Mouse (Mus musculus) megakaryocyte, embryonic 14.5 days (primary cell): ENCODE measurements around the gene Ilkap. TPM values are rescaled to one million over a fixed set of nuclear protein-coding genes. Genes with fewer than 3 reads are reported as not detected.

ENCODE experiments used
- H3K27me3 ChIP-seq: replicated peaks from 2 replicates; pipeline ENCODE3; 2012; ENCODE audit warnings: inconsistent platforms
- H3K36me3 ChIP-seq: replicated peaks from 2 replicates; pipeline ENCODE3; 2012; ENCODE audit warnings: low read length, inconsistent platforms, mixed read lengths
- H3K4me1 ChIP-seq: 2 replicates; pipeline ENCODE4 v1.6.1; 2012; ENCODE audit warnings: inconsistent platforms
- H3K4me3 ChIP-seq: replicated peaks from 2 replicates; pipeline ENCODE3; 2012; ENCODE audit warnings: moderate library complexity, mild to moderate bottlenecking, inconsistent platforms
- H3K9me3 ChIP-seq: 2 replicates; pipeline ENCODE4 v1.6.1; 2012; ENCODE audit warnings: inconsistent platforms
- FLI1 ChIP-seq: IDR thresholded peaks from 2 replicates; pipeline ENCODE4 v1.6.1; 2012; ENCODE audit warnings: low read length, inconsistent platforms, mixed read lengths
- GATA1 ChIP-seq: IDR thresholded peaks from 3 replicates; pipeline ENCODE4 v1.6.1; 2012; ENCODE audit warnings: mixed read lengths, low read length, inconsistent platforms, borderline replicate concordance
- polyA plus RNA-seq: library from polyadenylated mRNA; stranded (reverse); fragments of >175 nt; gene quantifications from 2 replicates; pipeline ENCODE4 v1.2.3, GENCODE M21; 2012; ENCODE audit warnings: low replicate concordance; ENCODE audit not compliant: insufficient read depth

The Ilkap gene
- polyA plus RNA-seq, 1 experiment: 52.5 TPM

- H3K27me3 ChIP-seq: peaks cover 84% of the 10 kb centered on the region
- TF ChIP-seq GATA1 (no peak), FLI1 (no peak)
- H3K36me3 ChIP-seq: no peaks in the 10 kb centered on the region
- no peaks in the 10 kb centered on the region for H3K9me3 ChIP-seq
- H3K4me1 ChIP-seq: peaks cover 55% of the 10 kb centered on the region
- no peak overlapping the region for H3K4me3 ChIP-seq
These were observed 61.3 kb downstream of the Ilkap start for GRCm38 (mm10) chr1:91337355-91337754.

- H3K4me3 ChIP-seq: peak overlapping the region; percentile 35
- H3K36me3 ChIP-seq: no peaks in the 10 kb centered on the region
- TF ChIP-seq FLI1: no peak
- TF ChIP-seq GATA1: no peak
- H3K27me3 ChIP-seq: peaks cover 74% of the 10 kb centered on the region
- peaks cover 52% of the 10 kb centered on the region for H3K4me1 ChIP-seq
- H3K9me3 ChIP-seq: no peaks in the 10 kb centered on the region
These were observed 65.0 kb downstream of the Ilkap start for GRCm38 (mm10) chr1:91333582-91333981.

GRCm38 (mm10) chr1:91332102-91332501, 66.5 kb downstream of the Ilkap start:
- Histone ChIP-seq H3K9me3 (no peaks in the 10 kb centered on the region), H3K4me3 (no peak overlapping the region), H3K27me3 (peaks cover 74% of the 10 kb centered on the region), H3K36me3 (no peaks in the 10 kb centered on the region), H3K4me1 (peaks cover 39% of the 10 kb centered on the region)
- TF ChIP-seq FLI1: no peak
- TF ChIP-seq GATA1: no peak

DNA sequence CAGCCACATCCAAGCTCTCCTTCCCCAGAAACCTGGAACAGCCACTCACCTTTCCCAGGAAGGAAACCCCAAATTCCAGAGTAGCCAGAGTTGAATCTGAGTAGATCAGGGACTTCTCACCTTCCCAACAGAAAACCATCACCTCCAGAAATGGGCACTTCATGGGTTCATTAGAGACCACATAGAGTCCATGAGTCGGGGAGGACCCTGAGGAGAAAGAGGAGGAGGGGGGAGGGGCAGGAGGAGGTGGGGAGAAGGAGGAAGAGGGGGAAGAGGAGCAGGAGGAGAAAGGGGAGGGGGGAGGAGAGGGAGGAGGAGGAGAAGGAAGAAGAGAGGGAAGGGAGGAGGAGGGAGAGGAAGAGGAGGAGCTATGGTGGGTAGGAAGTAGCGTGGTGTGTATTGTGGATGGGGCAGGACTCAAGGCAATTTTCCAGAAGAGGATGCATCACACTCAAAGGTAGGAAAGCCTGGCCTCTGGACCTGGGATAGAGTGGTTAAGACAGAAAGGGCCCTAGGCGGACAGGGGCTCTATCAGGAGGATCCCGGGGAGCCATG, 73.0 kb downstream of the Ilkap start:
- peaks cover 30% of the 10 kb centered on the region for H3K4me1 ChIP-seq
- TF ChIP-seq FLI1 (no peak), GATA1 (no peak)
- no peaks in the 10 kb centered on the region for H3K36me3 ChIP-seq
- peaks cover 71% of the 10 kb centered on the region for H3K27me3 ChIP-seq
- no peaks in the 10 kb centered on the region for H3K9me3 ChIP-seq
- H3K4me3 ChIP-seq: no peak overlapping the region

DNA sequence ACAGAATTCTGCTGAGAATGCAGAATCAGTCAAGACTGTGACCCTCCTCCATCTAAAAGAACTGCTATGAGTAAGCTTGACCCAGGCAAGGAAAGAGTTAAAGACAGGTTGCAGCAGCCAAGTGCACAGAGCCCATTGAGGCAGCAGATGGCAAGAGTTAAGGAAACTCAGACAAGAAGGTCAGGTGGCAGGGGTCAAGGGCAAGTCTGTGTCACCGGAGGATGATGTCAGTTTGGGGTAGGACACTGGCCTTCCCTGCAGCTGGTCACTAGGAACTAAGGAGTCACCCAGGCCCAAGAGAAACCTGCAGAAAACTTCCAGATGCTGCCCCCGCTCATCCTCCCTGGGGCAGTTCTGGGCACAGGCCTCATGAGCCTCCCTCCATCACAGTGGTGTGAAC, 74.0 kb downstream of the Ilkap start:
- H3K36me3 ChIP-seq: peaks cover 7% of the 10 kb centered on the region
- TF ChIP-seq GATA1: no peak
- TF ChIP-seq FLI1: no peak
- H3K4me3 ChIP-seq: no peak overlapping the region
- peaks cover 30% of the 10 kb centered on the region for H3K4me1 ChIP-seq
- H3K9me3 ChIP-seq: no peaks in the 10 kb centered on the region
- H3K27me3 ChIP-seq: peaks cover 67% of the 10 kb centered on the region

Other genes starting within 250 kb of the Ilkap start
- gene Ramp1, start 219.0 kb downstream of the Ilkap start, polyA plus RNA-seq: 2.9 and 16.0 TPM in 2 replicates
- 4.9 and 13.4 TPM in 2 replicates for gene Ube2f, start 148.5 kb downstream of the Ilkap start, polyA plus RNA-seq
- 13.6 and 18.3 TPM in 2 replicates for gene Scly, start 100.5 kb downstream of the Ilkap start, polyA plus RNA-seq
- 0.23 and 0.50 TPM in 2 replicates for gene Espnl, start 76.7 kb downstream of the Ilkap start, polyA plus RNA-seq
- not detected in 2 replicates for gene Klhl30, start 47.8 kb downstream of the Ilkap start, polyA plus RNA-seq
- 0.04 TPM in 1 of 2 replicates, not detected in the other for gene Erfe, start 32.4 kb downstream of the Ilkap start, polyA plus RNA-seq
- gene Hes6, start 15.2 kb upstream of the Ilkap start, polyA plus RNA-seq: 41.6 and 60.4 TPM in 2 replicates
- gene Per2, start 60.5 kb upstream of the Ilkap start, polyA plus RNA-seq: 0.73 and 1.0 TPM in 2 replicates
- gene Traf3ip1, start 95.8 kb upstream of the Ilkap start, polyA plus RNA-seq: 2.0 TPM in 1 of 2 replicates, not detected in the other
- gene Asb1, start 141.7 kb upstream of the Ilkap start, polyA plus RNA-seq: 3.0 and 8.1 TPM in 2 replicates